Mouse (Mus musculus) kidney, postnatal 25 days (tissue): ENCODE measurements at regions not wholly inside any gene's neighbourhood (a gene's known extent, or its start where the extent isn't known, plus 50 kb on each side); places are given as distances from the start of the nearest gene placed in this dataset.

Source experiments
- DNase-seq, 2 experiments: peaks; one replicate each; pipeline ENCODE4 v3.0.0; 2021; ENCODE audit warnings: mixed read lengths in 2 of 2

GRCm38 (mm10) chr9:43982359-43982889, 60.8 kb upstream of the Thy1 start:
- peak in 1 of 2 experiments; percentile 6 for DNase-seq

- DNase-seq = no peak
These were observed 60.0 kb upstream of the Thy1 start for GRCm38 (mm10) chr9:43983220-43983619.

GRCm38 (mm10) chr9:43984181-43985062, 58.8 kb upstream of the Thy1 start:
- peak; percentile 83 to 89 for DNase-seq

GRCm38 (mm10) chr9:43987957-43988356, 55.2 kb upstream of the Thy1 start:
- DNase-seq = no peak

GRCm38 (mm10) chr9:43988981-43989860, 54.0 kb upstream of the Thy1 start:
- DNase-seq = no peak

- DNase-seq = no peak
These were observed 53.1 kb upstream of the Thy1 start for GRCm38 (mm10) chr9:43990124-43990523.

GRCm38 (mm10) chr9:43993221-43993976, 49.8 kb upstream of the Thy1 start:
- no peak for DNase-seq
